In the genomic region with DNA sequence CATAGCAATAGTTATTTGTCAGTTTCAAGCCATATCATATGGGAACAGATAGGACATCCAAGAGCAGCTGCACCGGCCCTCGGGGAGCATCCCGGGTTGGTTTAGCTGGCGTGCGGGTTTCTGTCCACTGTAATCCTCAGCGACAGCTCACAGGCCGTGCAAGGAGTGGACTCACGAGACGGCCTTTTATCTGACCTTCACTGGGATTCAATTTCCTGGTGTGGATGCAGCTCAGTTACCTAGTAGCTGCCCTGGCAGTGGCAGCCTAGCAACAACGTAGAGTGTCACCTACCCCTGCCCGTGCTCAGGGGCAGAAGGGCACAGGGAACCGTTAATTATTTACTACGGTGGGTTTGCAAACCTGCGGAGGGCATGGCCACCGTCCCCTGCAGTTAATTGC, we compare ENCODE assay signal across 14 mouse cellular contexts. TPM values are rescaled to one million over a fixed set of nuclear protein-coding genes. Genes with fewer than 3 reads are reported as not detected.
DNase-seq lines count a peak whose midpoint lies in the region; ATAC-seq and TF ChIP-seq lines count a peak whose summit lies in the region.
"Had no signal": no experiment of that assay in that cellular context is flagged by ENCODE, and none has a peak within 500 bp of the region (broad histone marks: within the 10 kb centered on the region; RNA-seq: fewer than 3 reads in every experiment).

No protein-coding gene starts in this region.

- H3K27ac ChIP-seq in midbrain, embryonic 12.5 days (replicated peaks) = peak overlapping the region; percentile 47
- H3K27ac ChIP-seq in midbrain, postnatal 0 days (ENCODE audit: low read depth, low read length) = no peak overlapping the region
- no peak overlapping the region for H3K27ac ChIP-seq in kidney, embryonic 14.5 days (ENCODE audit: low read depth, low read length)
- no peak overlapping the region; the same call in 1 of the 2 replicates for H3K27ac ChIP-seq in liver, embryonic 13.5 days
- no peak overlapping the region for H3K27ac ChIP-seq in stomach, postnatal 0 days (replicated peaks)

- no peak for TF ChIP-seq CTCF in midbrain, postnatal 0 days (IDR thresholded peaks at IDR 0.05)
- no peak for TF ChIP-seq CTCF in stomach, postnatal 0 days (IDR thresholded peaks at IDR 0.05; ENCODE audit: low read depth)

- 54% methylated on average over 15 of the region's 15 CpGs for WGBS in midbrain, embryonic 12.5 days
- 25% methylated on average over 15 of the region's 15 CpGs for WGBS in midbrain, postnatal 0 days
- WGBS in kidney, embryonic 14.5 days = 22% methylated on average over 15 of the region's 15 CpGs
- WGBS in liver, embryonic 13.5 days (ENCODE audit: insufficient replicate concordance) = 65% methylated on average over 15 of the region's 15 CpGs
- 36% methylated on average over 15 of the region's 15 CpGs for WGBS in stomach, postnatal 0 days

- H3K9me3 ChIP-seq in midbrain, embryonic 12.5 days = no peaks in the 10 kb centered on the region
- no peaks in the 10 kb centered on the region for H3K9me3 ChIP-seq in midbrain, postnatal 0 days (ENCODE audit: low read length)
- H3K9me3 ChIP-seq in kidney, embryonic 14.5 days (ENCODE audit: control insufficient read depth, low read length) = no peaks in the 10 kb centered on the region; the same call in 1 of the 2 replicates
- no peaks in the 10 kb centered on the region for H3K9me3 ChIP-seq in liver, embryonic 13.5 days (replicated peaks)
- no peaks in the 10 kb centered on the region for H3K9me3 ChIP-seq in stomach, postnatal 0 days (ENCODE audit: control insufficient read depth, low read length)

- H3K9ac ChIP-seq in midbrain, embryonic 12.5 days (replicated peaks) = no peak overlapping the region
- H3K9ac ChIP-seq in midbrain, postnatal 0 days (replicated peaks; ENCODE audit: low read length, poor library complexity, severe bottlenecking) = no peak overlapping the region
- no peak overlapping the region for H3K9ac ChIP-seq in kidney, embryonic 14.5 days (ENCODE audit: low read depth, low read length)
- H3K9ac ChIP-seq in liver, embryonic 13.5 days = no peak overlapping the region
- no peak overlapping the region for H3K9ac ChIP-seq in stomach, postnatal 0 days (ENCODE audit: low read length)
- H3K9ac ChIP-seq: forebrain, postnatal 0 days had no signal

- no peak for TF ChIP-seq EP300 in stomach, postnatal 0 days (optimal IDR thresholded peaks at IDR 0.05)

- ATAC-seq in midbrain, embryonic 12.5 days (ENCODE audit: low FRiP score, low read depth) = 0 out of 2 replicates have a peak, but pooled peaks have one; percentile 19
- ATAC-seq in midbrain, postnatal 0 days (ENCODE audit: low FRiP score) = no peak
- peak; percentile 79 for ATAC-seq in kidney, embryonic 14.5 days (ENCODE audit: low FRiP score, low TSS enrichment)
- ATAC-seq in liver, embryonic 13.5 days (ENCODE audit: low read depth) = peak; percentile 73
- peak; percentile 41; the same call in 1 of the 2 replicates for ATAC-seq in stomach, postnatal 0 days (ENCODE audit: low FRiP score, low TSS enrichment)
- ATAC-seq: forebrain, postnatal 0 days; Patski had no signal

- no peak for DNase-seq in midbrain, postnatal 0 days (ENCODE audit: low spot score)
- no peak for DNase-seq in liver, embryonic 13.5 days
- DNase-seq in stomach, postnatal 0 days (ENCODE audit: low spot score) = no peak
- no peak for DNase-seq in cerebellum, postnatal 4 days (ENCODE audit: low spot score in 2 of 2)
- DNase-seq in layer of hippocampus, adult 9-11 months = no peak
- no peak for DNase-seq in layer of hippocampus, adult 9-10 months (ENCODE audit: low spot score)
- DNase-seq: adrenal gland, postnatal 36 days; cerebellum, adult 11 months; forebrain, postnatal 0 days; gastrocnemius, postnatal 36 days; spleen, adult 18-20 months had no signal

- no peaks in the 10 kb centered on the region for H3K27me3 ChIP-seq in midbrain, embryonic 12.5 days
- no peaks in the 10 kb centered on the region for H3K27me3 ChIP-seq in midbrain, postnatal 0 days (ENCODE audit: insufficient read depth, low read length)
- H3K27me3 ChIP-seq in kidney, embryonic 14.5 days (ENCODE audit: control insufficient read depth, insufficient read depth, low read length) = no peaks in the 10 kb centered on the region
- no peaks in the 10 kb centered on the region; the same call in 1 of the 2 replicates for H3K27me3 ChIP-seq in liver, embryonic 13.5 days
- H3K27me3 ChIP-seq in stomach, postnatal 0 days (ENCODE audit: control insufficient read depth, insufficient read depth, low read length) = no peaks in the 10 kb centered on the region
- H3K27me3 ChIP-seq: Patski had no signal

- 0 out of 2 replicates have a peak, but pooled peaks cover 6% of the 10 kb centered on the region for H3K4me1 ChIP-seq in midbrain, embryonic 12.5 days
- no peaks in the 10 kb centered on the region for H3K4me1 ChIP-seq in midbrain, postnatal 0 days (ENCODE audit: insufficient read depth, low read length)
- no peaks in the 10 kb centered on the region for H3K4me1 ChIP-seq in kidney, embryonic 14.5 days (ENCODE audit: control insufficient read depth, insufficient read depth, low read length)
- H3K4me1 ChIP-seq in liver, embryonic 13.5 days (replicated peaks) = 0 out of 2 replicates have a peak, but pooled peaks cover 2% of the 10 kb centered on the region
- no peaks in the 10 kb centered on the region for H3K4me1 ChIP-seq in stomach, postnatal 0 days (replicated peaks; ENCODE audit: control insufficient read depth, insufficient read depth)

- no peaks in the 10 kb centered on the region for H3K36me3 ChIP-seq in midbrain, embryonic 12.5 days
- H3K36me3 ChIP-seq in midbrain, postnatal 0 days (ENCODE audit: insufficient read depth, low read length) = no peaks in the 10 kb centered on the region
- no peaks in the 10 kb centered on the region for H3K36me3 ChIP-seq in kidney, embryonic 14.5 days (ENCODE audit: control insufficient read depth, insufficient read depth, low read length)
- H3K36me3 ChIP-seq in liver, embryonic 13.5 days = no peaks in the 10 kb centered on the region
- H3K36me3 ChIP-seq in stomach, postnatal 0 days (ENCODE audit: control insufficient read depth, insufficient read depth, low read length) = no peaks in the 10 kb centered on the region

- no peak overlapping the region for H3K4me3 ChIP-seq in midbrain, embryonic 12.5 days
- no peak overlapping the region for H3K4me3 ChIP-seq in midbrain, postnatal 0 days (ENCODE audit: low read depth, low read length)
- no peak overlapping the region for H3K4me3 ChIP-seq in kidney, embryonic 14.5 days (ENCODE audit: low read length)
- no peak overlapping the region for H3K4me3 ChIP-seq in liver, embryonic 13.5 days (replicated peaks)
- H3K4me3 ChIP-seq in stomach, postnatal 0 days (ENCODE audit: low read depth, low read length) = no peak overlapping the region

- H3K4me2 ChIP-seq in midbrain, embryonic 12.5 days (replicated peaks) = no peak overlapping the region; the same call in 1 of the 2 replicates
- no peak overlapping the region for H3K4me2 ChIP-seq in midbrain, postnatal 0 days (ENCODE audit: low read depth, low read length, poor library complexity, severe bottlenecking)
- no peak overlapping the region for H3K4me2 ChIP-seq in kidney, embryonic 14.5 days (replicated peaks; ENCODE audit: low read depth, low read length)
- H3K4me2 ChIP-seq in liver, embryonic 13.5 days = no peak overlapping the region
- H3K4me2 ChIP-seq in stomach, postnatal 0 days (replicated peaks; ENCODE audit: low read depth) = no peak overlapping the region

RNA-seq across cellular contexts. Expression of a gene that starts 50.2 kb away (rescaled TPM):
- 0.92 and 1.3 TPM in 2 replicates for polyA plus RNA-seq in midbrain, embryonic 12.5 days (2016; fragmentation: Nextera tagmentation; extraction: Ambion mirVana)
- 4.2 and 4.7 TPM in 2 replicates for total RNA-seq in midbrain, postnatal 0 days (2014; rRNA removed)
- polyA plus RNA-seq in midbrain, postnatal 0 days (2015; fragmentation: Nextera tagmentation; extraction: Ambion mirVana) = 0.28 and 0.32 TPM in 2 replicates
- polyA plus RNA-seq in kidney, embryonic 14.5 days (2014; fragmentation: Nextera tagmentation; extraction: Ambion mirVana) = 2.3 and 2.6 TPM in 2 replicates
- polyA plus RNA-seq in liver, embryonic 13.5 days (2015; fragmentation: Nextera tagmentation; extraction: Ambion mirVana) = 0.35 and 0.63 TPM in 2 replicates
- 1.4 and 1.6 TPM in 2 replicates for polyA plus RNA-seq in stomach, postnatal 0 days (2015; fragmentation: Nextera tagmentation; extraction: Ambion mirVana)
